Mouse (Mus musculus) E14TG2a.4 (cell line): ENCODE data around the gene Zfp454.
A peak's percentile ranks its signal among the peaks of the same experiment; 100 is the strongest.

ENCODE experiments used
- H3K27me3 ChIP-seq: 2 replicates; pipeline ENCODE4 v1.6.1; 2014; ENCODE audit warnings: low read length, control low read depth; ENCODE audit not compliant: insufficient read depth
- H3K36me3 ChIP-seq: 2 replicates; pipeline ENCODE4 v1.6.1; 2014; ENCODE audit warnings: low read length, control low read depth; ENCODE audit not compliant: insufficient read depth
- H3K4me1 ChIP-seq: replicated peaks from 2 replicates; pipeline ENCODE4 v1.6.1; 2014; ENCODE audit warnings: low read depth, low read length, control low read depth
- H3K4me3 ChIP-seq: replicated peaks from 2 replicates; pipeline ENCODE4 v1.5.1; 2014; ENCODE audit warnings: mild to moderate bottlenecking, low read length
- H3K9me3 ChIP-seq: 2 replicates; pipeline ENCODE4 v1.6.1; 2014; ENCODE audit warnings: low read length, control low read depth
- CTCF ChIP-seq: conservative IDR thresholded peaks from 2 replicates; pipeline ENCODE4 v1.5.1; 2014; ENCODE audit warnings: low read length
- NANOG ChIP-seq: IDR thresholded peaks from 2 replicates; pipeline ENCODE4 v1.6.1; 2014; ENCODE audit warnings: borderline replicate concordance, low read length, mixed read lengths
- POU5F1 ChIP-seq: IDR thresholded peaks from 2 replicates; pipeline ENCODE4 v1.6.1; 2014; ENCODE audit warnings: low read length, borderline replicate concordance

The Zfp454 gene

DNA sequence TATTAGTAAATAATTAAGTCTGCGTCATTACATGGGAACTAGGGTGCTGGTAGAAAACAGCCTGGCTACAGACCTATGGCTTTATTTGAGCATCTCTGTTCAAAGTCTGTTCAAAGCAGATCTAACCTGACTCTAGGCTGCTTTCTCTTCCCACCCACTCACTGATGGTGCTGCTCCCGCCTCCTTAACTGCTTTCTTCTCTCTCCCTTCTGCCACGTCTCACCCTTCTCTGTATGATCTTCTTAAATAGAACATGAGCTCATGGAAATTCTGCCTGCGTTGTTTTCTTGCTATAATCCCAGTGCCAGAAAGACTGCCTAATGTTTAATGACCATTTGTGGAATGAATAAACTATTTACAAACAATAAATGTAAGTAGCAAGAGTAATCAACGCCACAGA, 20.7 kb upstream of the Zfp454 start:
- H3K27me3 ChIP-seq = no peaks in the 10 kb centered on the region
- TF ChIP-seq POU5F1 (no peak), CTCF (no peak), NANOG (no peak)
- H3K4me1 ChIP-seq = peaks cover 5% of the 10 kb centered on the region
- H3K9me3 ChIP-seq = no peaks in the 10 kb centered on the region
- no peak overlapping the region for H3K4me3 ChIP-seq
- H3K36me3 ChIP-seq = peaks cover 79% of the 10 kb centered on the region

- Histone ChIP-seq H3K9me3 (peaks cover 62% of the 10 kb centered on the region), H3K4me3 (no peak overlapping the region), H3K4me1 (no peaks in the 10 kb centered on the region), H3K27me3 (no peaks in the 10 kb centered on the region), H3K36me3 (peaks cover 38% of the 10 kb centered on the region)
- TF ChIP-seq NANOG (peak; percentile 68; the same call in 1 of the 2 replicates), POU5F1 (no peak)
Measured at GRCm38 (mm10) chr11:50897359-50897758, 9.9 kb upstream of the Zfp454 start.

DNA sequence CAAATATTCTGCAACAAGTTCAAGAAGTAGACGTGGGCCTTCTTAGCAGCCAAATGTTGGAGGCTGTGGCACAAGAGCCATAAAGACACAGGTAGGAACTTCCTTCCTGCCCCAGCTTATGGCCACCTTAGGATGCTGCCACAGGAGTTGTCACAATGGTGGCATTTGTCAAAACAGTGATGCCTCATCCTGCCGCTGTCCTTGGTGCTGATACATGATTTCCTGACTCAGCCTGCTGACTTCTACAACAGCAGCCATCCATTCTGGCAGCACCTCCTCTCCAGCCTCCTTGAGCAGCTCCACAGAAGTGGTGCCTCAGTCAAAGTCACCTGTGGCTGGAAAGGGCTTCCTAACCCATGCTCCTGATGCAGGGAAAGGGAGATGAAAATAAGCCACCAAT, 5.0 kb upstream of the Zfp454 start:
- H3K4me1 ChIP-seq = peaks cover 5% of the 10 kb centered on the region
- peaks cover 15% of the 10 kb centered on the region for H3K9me3 ChIP-seq
- no peaks in the 10 kb centered on the region for H3K36me3 ChIP-seq
- H3K4me3 ChIP-seq = no peak overlapping the region
- no peaks in the 10 kb centered on the region for H3K27me3 ChIP-seq
- TF ChIP-seq CTCF (no peak), NANOG (no peak), POU5F1 (no peak)

DNA sequence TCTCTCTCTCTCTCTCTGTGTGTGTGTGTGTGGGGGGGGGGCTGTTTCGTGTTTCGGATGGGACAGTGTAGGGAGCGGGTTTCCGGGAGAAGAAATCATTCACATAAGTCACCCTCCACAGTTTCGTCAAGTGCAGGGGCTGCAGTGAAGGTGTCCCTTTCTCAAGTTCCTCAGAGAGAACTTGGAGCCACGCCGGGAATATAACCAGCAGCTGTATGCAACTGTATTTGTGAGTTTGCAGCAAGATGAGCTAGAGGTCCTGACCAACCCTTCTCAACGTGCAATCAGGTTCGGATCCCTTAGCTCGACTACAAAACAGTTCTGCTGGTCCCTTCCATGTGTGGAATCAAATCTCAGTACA, 538 bp downstream of the Zfp454 start:
- no peak for TF ChIP-seq NANOG
- TF ChIP-seq CTCF = no peak
- TF ChIP-seq POU5F1 = no peak

DNA sequence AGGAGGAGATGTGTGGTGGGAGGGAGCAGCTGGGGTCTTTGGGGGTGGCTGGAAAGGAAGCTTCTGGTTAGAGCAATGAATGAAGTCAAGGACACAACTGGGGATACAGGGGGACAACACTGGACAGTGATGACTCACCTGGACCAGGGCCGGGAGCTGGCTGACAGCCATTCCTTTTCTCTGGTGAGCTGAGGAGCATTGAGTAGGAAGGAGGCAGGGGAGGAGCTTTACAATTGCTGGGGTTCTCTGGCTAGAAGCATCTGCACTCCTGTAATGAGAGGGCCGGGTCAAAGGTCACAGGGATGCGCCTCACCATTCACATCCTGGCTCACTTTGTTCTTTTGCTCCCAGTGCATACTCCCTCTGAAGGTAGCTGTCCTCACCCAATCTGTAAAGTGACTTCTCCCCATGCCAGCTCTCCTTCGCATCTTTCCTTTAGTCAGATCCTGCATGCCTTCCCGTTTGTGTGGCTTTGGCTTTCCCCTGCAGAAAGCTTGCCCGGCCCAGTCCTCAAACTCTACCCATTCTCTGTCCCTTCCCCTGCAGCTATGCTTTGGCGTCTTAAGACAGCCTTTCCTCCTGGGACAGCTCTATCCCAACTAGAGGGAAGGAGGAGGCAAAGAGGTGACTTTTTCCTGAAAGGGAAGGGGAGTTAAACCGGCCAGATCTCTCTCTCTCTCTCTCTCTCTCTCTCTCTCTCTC, 1.1 kb downstream of the Zfp454 start:
- TF ChIP-seq POU5F1 (no peak), CTCF (no peak), NANOG (no peak)
- Histone ChIP-seq H3K27me3 (peaks cover 4% of the 10 kb centered on the region; the same call in 1 of the 2 replicates), H3K4me1 (peaks cover 19% of the 10 kb centered on the region), H3K9me3 (no peaks in the 10 kb centered on the region), H3K4me3 (peak overlapping the region; percentile 74), H3K36me3 (peaks cover 21% of the 10 kb centered on the region; the same call in 1 of the 2 replicates)

More for the DNA sequence above, 538 bp downstream of the Zfp454 start:
- Histone ChIP-seq H3K9me3 (no peaks in the 10 kb centered on the region), H3K4me1 (peaks cover 19% of the 10 kb centered on the region), H3K36me3 (peaks cover 21% of the 10 kb centered on the region; the same call in 1 of the 2 replicates), H3K4me3 (peak overlapping the region; percentile 74), H3K27me3 (peaks cover 4% of the 10 kb centered on the region; the same call in 1 of the 2 replicates)

- TF ChIP-seq POU5F1 = no peak
- no peak for TF ChIP-seq NANOG
- Histone ChIP-seq H3K9me3 (no peaks in the 10 kb centered on the region), H3K27me3 (peaks cover 4% of the 10 kb centered on the region; the same call in 1 of the 2 replicates), H3K36me3 (peaks cover 21% of the 10 kb centered on the region; the same call in 1 of the 2 replicates), H3K4me1 (peaks cover 22% of the 10 kb centered on the region), H3K4me3 (no peak overlapping the region)
Measured at GRCm38 (mm10) chr11:50883756-50884155, 3.7 kb downstream of the Zfp454 start.

- H3K9me3 ChIP-seq = no peaks in the 10 kb centered on the region
- H3K4me3 ChIP-seq = no peak overlapping the region
- H3K27me3 ChIP-seq = no peaks in the 10 kb centered on the region
- H3K36me3 ChIP-seq = peaks cover 13% of the 10 kb centered on the region
- TF ChIP-seq NANOG (no peak), POU5F1 (no peak), CTCF (no peak)
- 0 out of 2 replicates have a peak, but pooled peaks cover 7% of the 10 kb centered on the region for H3K4me1 ChIP-seq
Measured at GRCm38 (mm10) chr11:50878641-50879040, 8.8 kb downstream of the Zfp454 start.

DNA sequence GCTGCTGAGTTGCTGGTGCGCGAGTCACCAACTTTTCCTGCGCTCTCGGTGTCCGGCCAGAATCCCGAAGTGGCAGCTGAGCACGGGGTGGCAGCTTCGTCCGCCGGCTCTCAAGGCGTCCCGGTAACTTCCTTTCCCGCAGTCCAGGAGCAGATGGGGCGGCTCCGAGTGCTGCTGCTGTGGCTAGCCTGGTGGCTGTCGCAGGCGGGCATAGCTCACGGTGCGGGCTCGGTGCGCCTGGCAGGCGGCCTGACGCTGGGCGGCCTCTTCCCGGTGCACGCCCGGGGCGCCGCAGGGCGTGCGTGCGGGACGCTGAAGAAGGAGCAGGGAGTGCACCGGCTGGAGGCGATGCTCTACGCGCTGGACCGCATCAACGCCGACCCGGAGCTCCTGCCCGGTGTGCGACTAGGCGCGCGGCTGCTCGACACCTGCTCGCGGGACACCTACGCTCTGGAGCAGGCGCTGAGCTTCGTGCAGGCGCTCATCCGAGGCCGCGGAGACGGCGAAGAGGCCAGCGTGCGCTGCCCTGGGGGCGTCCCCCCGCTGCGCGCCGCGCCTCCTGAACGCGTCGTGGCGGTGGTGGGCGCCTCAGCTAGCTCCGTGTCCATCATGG, 36.4 kb downstream of the Zfp454 start:
- Histone ChIP-seq H3K27me3 (peaks cover 83% of the 10 kb centered on the region), H3K9me3 (0 out of 2 replicates have a peak, but pooled peaks cover 8% of the 10 kb centered on the region), H3K4me3 (peak overlapping the region; percentile 79), H3K4me1 (peaks cover 51% of the 10 kb centered on the region), H3K36me3 (no peaks in the 10 kb centered on the region)
- TF ChIP-seq CTCF = no peak
- TF ChIP-seq POU5F1 = no peak
- no peak for TF ChIP-seq NANOG
